Mouse (Mus musculus) kidney, adult 18-20 months (tissue): ENCODE measurements around the gene Ncbp1.

Experiments used
- DNase-seq: peaks from one replicate; pipeline ENCODE4 v3.0.0; 2021

Gene Ncbp1

GRCm38 (mm10) chr4:46202562-46203126, 64.2 kb downstream of the Ncbp1 start:
- DNase-seq: no peak

GRCm38 (mm10) chr4:46221090-46221489, 82.7 kb downstream of the Ncbp1 start:
- no peak for DNase-seq
